Mouse (Mus musculus) T-cell, adult 66 days (primary cell): ENCODE results near the gene Cfap45. TPM values are rescaled to one million over a fixed set of nuclear protein-coding genes. Genes with fewer than 3 reads are reported as not detected.

Source experiments
- total RNA-seq, 2 experiments: library from RNA; stranded (reverse); gene quantifications; 3 replicates in 1 of 2; 4 replicates in 1 of 2; pipeline ENCODE4 v1.2.4; 2023

Cfap45 gene
- total RNA-seq: under 1 TPM in 1 of 2 experiments, not detected in 1; 0.20 TPM

DNA sequence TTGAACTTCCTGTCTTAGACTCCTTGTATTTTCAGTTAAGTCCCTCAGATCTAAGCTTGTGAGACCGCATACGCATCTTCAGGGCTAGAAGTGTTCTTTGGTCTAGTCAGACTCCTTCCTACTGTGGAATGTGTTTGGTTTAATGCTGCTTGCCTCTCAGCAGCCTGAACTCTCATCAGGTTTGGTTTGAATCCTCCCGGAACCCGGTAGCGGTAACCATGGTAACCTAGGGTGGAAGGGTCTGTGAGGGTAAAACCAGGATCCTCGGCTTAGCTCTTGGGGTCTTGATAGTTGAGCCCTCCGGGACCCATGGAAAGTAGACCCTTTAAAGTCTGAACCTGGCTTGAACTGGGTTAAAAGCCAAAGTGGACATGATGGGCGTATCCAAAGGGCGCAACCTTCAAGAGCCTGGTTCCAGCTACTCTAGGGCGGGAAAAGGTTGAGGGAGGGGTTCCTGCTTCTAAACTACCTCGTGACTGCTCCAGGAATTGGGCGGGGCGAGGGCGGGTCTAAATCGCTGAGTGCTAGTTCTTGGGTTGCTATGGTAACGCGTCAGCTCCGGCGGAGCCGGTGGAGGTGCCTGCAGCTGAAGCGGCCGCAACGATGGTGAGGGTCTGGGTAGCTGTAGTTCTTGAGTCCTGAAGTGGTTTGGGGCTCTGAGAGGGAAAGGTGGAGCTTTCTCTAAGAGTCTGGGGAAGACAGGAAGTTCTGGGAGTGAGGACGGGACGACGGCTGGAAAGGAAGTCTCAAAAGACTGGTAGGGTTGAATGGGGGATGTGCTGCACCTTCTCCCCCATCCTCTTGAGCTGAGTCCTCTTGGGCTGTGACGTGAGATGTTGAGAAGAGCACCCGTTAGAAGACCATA lies at the start of gene Cfap45:
Gene Cfap45 (plus strand): TSS at position 226 of the 865 bp plus-strand sequence.

DNA sequence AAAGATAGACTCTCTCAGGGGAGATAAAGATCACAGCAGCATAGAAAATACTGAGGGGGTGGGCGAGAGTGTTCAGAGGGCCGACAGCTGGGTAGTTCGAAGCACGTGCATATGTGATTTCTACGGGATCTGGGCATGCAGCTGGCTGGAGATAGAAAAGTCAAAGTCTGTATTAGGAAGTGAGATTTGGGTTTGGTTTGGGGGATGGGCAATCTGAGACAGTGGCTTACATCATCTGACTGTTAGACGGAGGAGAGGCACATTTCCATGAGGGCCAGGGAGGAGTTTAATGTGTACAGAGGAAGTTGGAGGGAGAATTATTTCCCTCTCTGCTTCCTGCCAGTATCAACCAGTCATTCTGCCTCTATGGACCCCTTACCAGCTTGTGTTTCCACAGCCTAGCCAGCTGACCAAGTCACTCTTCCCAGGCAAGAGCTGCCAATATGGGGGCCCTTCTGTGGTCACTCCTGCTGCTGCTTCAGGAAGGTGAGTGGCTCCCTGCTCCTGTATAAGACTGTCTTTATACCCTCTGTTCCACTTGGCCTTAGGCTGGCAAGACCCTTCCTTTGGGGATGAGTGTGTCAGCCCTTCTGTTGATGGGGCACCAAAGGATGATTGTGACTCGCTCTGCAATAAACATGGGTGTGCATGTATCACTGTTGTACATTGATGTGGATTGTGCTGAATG lies 45.4 kb upstream of the Cfap45 start, which contains the start of gene Slamf9:
Gene Slamf9 (plus strand): TSS at position 305 of the 688 bp plus-strand sequence.

DNA sequence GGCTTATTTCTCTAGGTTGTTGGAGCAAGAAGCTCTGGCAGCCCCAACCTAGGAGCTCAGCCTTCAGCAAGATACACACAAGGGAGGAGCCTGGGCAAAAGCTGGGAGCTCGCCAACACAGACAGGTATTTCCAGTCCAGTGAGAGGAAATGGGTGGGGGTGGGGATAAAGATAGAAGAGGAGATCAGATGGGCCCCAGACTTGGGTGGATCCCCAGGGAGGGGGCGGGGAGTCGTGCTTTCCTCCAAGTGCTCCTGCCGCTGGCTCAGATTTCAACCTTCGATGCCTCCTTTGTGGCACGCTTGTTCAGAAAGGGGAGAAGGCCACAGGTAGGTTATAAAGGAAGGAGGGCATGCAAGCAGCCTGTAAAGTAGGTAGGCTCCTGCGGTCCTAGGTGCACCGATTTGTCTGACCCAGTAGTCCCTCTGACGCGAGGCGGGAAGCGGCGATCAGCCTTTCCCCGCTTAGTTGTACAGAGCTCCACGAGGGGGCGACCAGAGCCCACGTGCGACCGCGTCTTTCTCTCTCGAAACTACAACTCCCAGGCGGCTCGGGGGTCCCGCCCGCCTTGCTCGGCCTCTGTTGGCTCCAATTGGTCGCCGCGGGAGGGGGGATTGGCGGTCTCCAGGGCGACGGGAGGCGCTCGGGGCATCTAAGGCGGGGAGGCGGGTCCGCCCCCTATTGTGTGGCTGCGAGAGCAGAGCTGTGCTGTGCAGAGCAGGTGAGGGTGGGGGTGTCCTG lies 38.9 kb upstream of the Cfap45 start, which contains the start of gene Igsf9:
Gene Igsf9 (plus strand): TSS at position 249 of the 741 bp plus-strand sequence.

GRCm38 (mm10) chr1:172499765-172500441 lies 20.7 kb upstream of the Cfap45 start, which contains the start of gene Tagln2:
Gene Tagln2 (plus strand): TSS chr1:172500047.

DNA sequence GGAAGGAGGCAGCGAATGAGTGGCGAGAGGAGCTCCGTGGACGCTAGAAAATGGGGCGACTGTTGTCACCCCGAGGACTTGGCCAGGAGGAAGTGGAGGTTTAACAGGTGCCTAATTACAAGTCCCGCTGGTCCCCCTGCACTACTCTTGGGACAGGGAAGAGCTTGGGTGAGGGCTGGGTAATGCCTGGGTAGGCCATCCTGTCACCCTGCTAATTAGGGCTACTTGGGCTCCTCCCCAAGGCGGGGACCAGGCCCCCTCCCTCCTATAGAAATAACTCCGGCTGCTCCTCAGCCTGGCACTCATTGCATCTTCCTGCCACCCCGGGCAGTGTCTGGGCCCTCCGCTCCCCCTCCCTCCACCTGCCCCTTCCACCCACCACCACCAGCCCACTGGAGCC lies 35.0 kb downstream of the Cfap45 start, which contains the start of gene Vsig8:
Gene Vsig8 (plus strand): TSS at position 301 of the 400 bp plus-strand sequence.

GRCm38 (mm10) chr1:172590385-172590784 lies 69.8 kb downstream of the Cfap45 start, which contains the start of gene Slamf8:
Gene Slamf8 (minus strand): TSS chr1:172590568.

Other genes starting within 250 kb of the Cfap45 start
- under 1 TPM; 0.09 to 0.15 TPM for gene Atp1a2, start 222.7 kb upstream of the Cfap45 start, total RNA-seq
- not detected for gene Kcnj9, start 191.5 kb upstream of the Cfap45 start, total RNA-seq
- gene Kcnj10, start 179.6 kb upstream of the Cfap45 start, total RNA-seq: 1 to 10 TPM in 1 of 2 experiments, under 1 TPM in 1; 0.71 to 1.3 TPM
- gene Pigm, start 144.3 kb upstream of the Cfap45 start, total RNA-seq: 10 to 100 TPM; 29.8 to 33.2 TPM
- 1 to 10 TPM in 1 of 2 experiments, not detected in 1; 1.4 TPM for gene Slamf9, start 45.4 kb upstream of the Cfap45 start, total RNA-seq
- 1 to 10 TPM in 1 of 2 experiments, under 1 TPM in 1; 0.89 to 1.6 TPM for gene Igsf9, start 39.0 kb upstream of the Cfap45 start, total RNA-seq
- gene Tagln2, start 20.8 kb upstream of the Cfap45 start, total RNA-seq: 100 to 1,000 TPM; 249 to 308 TPM
- gene Vsig8, start 35.1 kb downstream of the Cfap45 start, total RNA-seq: not detected
- under 1 TPM in 1 of 2 experiments, not detected in 1; 0.67 TPM for gene Slamf8, start 69.8 kb downstream of the Cfap45 start, total RNA-seq
- gene Fcrl6, start 81.8 kb downstream of the Cfap45 start, total RNA-seq: not detected
- gene Dusp23, start 112.2 kb downstream of the Cfap45 start, total RNA-seq: 1 to 10 TPM; 2.0 to 2.7 TPM
- not detected for gene Crp, start 177.3 kb downstream of the Cfap45 start, total RNA-seq